ENCODE assay signal across 8 mouse cellular contexts in genomic region chr13:23710374-23711089, GRCm38 (mm10). TPM values are rescaled to one million over a fixed set of nuclear protein-coding genes. Genes with fewer than 3 reads are reported as not detected.
DNase-seq lines count a peak whose midpoint lies in the region; ATAC-seq and TF ChIP-seq lines count a peak whose summit lies in the region.

Hfe (minus strand) TSS chr13:23710854.

- TF ChIP-seq POLR2A in embryonic fibroblast, embryonic 13.5 days (IDR thresholded peaks at IDR 0.05; ENCODE audit: low read depth, low read length) = 0 out of 2 replicates have a peak, but pooled peaks have one; percentile 14

- 0 out of 2 replicates have a peak, but pooled peaks have one; percentile 35 for ATAC-seq in heart, embryonic 14.5 days (ENCODE audit: insufficient number of reproducible peaks, insufficient read depth, low FRiP score, low read depth)
- ATAC-seq in kidney, postnatal 0 days (replicated peaks; ENCODE audit: low FRiP score, low read depth) = peak; percentile 49

- H3K4me1 ChIP-seq in embryonic fibroblast, embryonic 13.5 days (ENCODE audit: control insufficient read depth, insufficient read depth, low read length) = peaks cover 4% of the 10 kb centered on the region; the same call in 1 of the 2 replicates
- H3K4me1 ChIP-seq in heart, embryonic 14.5 days (ENCODE audit: control insufficient read depth in 2 of 2, insufficient read depth in 2 of 2, low read length in 2 of 2) = peaks cover 7 to 15% of the 10 kb centered on the region in 2 experiments
- no peaks in the 10 kb centered on the region for H3K4me1 ChIP-seq in kidney, postnatal 0 days (replicated peaks; ENCODE audit: insufficient read depth, low read length)

- no peaks in the 10 kb centered on the region for H3K9me3 ChIP-seq in heart, embryonic 14.5 days (ENCODE audit: control insufficient read depth, low read length)
- H3K9me3 ChIP-seq in kidney, postnatal 0 days (replicated peaks; ENCODE audit: low read length) = no peaks in the 10 kb centered on the region

- H3K4me3 ChIP-seq in embryonic fibroblast, embryonic 13.5 days (ENCODE audit: insufficient read depth, low read length) = peak within 1 kb of the TSS; percentile 64
- peak within 1 kb of the TSS; percentile 53 to 60 for H3K4me3 ChIP-seq in heart, embryonic 14.5 days (ENCODE audit: control insufficient read depth in 1 of 2, insufficient read depth in 1 of 2, low read depth in 1 of 2, low read length in 2 of 2)
- H3K4me3 ChIP-seq in kidney, postnatal 0 days (replicated peaks; ENCODE audit: low read depth, low read length) = peak within 1 kb of the TSS; percentile 39

- no peaks in the 10 kb centered on the region for H3K27me3 ChIP-seq in heart, embryonic 14.5 days (ENCODE audit: control insufficient read depth, insufficient read depth, low read length)
- H3K27me3 ChIP-seq in kidney, postnatal 0 days (ENCODE audit: insufficient read depth, low read length) = no peaks in the 10 kb centered on the region

- 3% methylated on average over 17 of the region's 17 CpGs for WGBS in heart, embryonic 14.5 days
- WGBS in kidney, postnatal 0 days = 2% methylated on average over 17 of the region's 17 CpGs

- no peak for TF ChIP-seq CTCF in embryonic fibroblast, embryonic 13.5 days (IDR thresholded peaks at IDR 0.05; ENCODE audit: borderline replicate concordance, insufficient read depth, low read length)
- TF ChIP-seq CTCF in kidney, postnatal 0 days (IDR thresholded peaks at IDR 0.05; ENCODE audit: low read depth) = no peak

- peak; percentile 73 to 75 for DNase-seq in B cell, adult 2 months
- peak; percentile 43 for DNase-seq in R1 (ENCODE audit: low read depth, low spot score)
- peak; percentile 68 for DNase-seq in kidney, postnatal 0 days (ENCODE audit: low spot score)
- peak; percentile 65 to 69 for DNase-seq in lung, postnatal 4 days
- peak; percentile 32 for DNase-seq in right cerebral cortex, postnatal 14 days
- DNase-seq in layer of hippocampus, adult 9-10 months (ENCODE audit: low spot score) = no peak

- peak within 1 kb of the TSS; percentile 80 for H3K9ac ChIP-seq in heart, embryonic 14.5 days (ENCODE audit: low read length)
- peak within 1 kb of the TSS; percentile 76 for H3K9ac ChIP-seq in kidney, postnatal 0 days (ENCODE audit: low read depth, low read length)

- peak within 1 kb of the TSS; percentile 79 for H3K4me2 ChIP-seq in heart, embryonic 14.5 days (ENCODE audit: low read length)
- peak within 1 kb of the TSS; percentile 79 for H3K4me2 ChIP-seq in kidney, postnatal 0 days (ENCODE audit: low read length)

- no peaks in the 10 kb centered on the region for H3K36me3 ChIP-seq in heart, embryonic 14.5 days (ENCODE audit: control insufficient read depth, insufficient read depth, low read length)
- H3K36me3 ChIP-seq in kidney, postnatal 0 days (ENCODE audit: insufficient read depth, low read length) = no peaks in the 10 kb centered on the region

- H3K27ac ChIP-seq in embryonic fibroblast, embryonic 13.5 days (ENCODE audit: insufficient read depth, low read length) = no peak within 1 kb of the TSS
- peak within 1 kb of the TSS; percentile 31 to 39 for H3K27ac ChIP-seq in heart, embryonic 14.5 days (replicated peaks in 1 of 2; ENCODE audit: control insufficient read depth in 1 of 2, insufficient read depth in 1 of 2, low read depth in 2 of 2, low read length in 2 of 2)
- H3K27ac ChIP-seq in kidney, postnatal 0 days = peak within 1 kb of the TSS; percentile 69

RNA-seq across cellular contexts. Expression of gene Hfe, which starts in this region (rescaled TPM):
- polyA plus RNA-seq in embryonic fibroblast, embryonic 13.5 days (2011; ENCODE audit: insufficient read length, low read depth, missing spikeins) = 4.6 and 7.9 TPM in 2 replicates
- polyA plus RNA-seq in heart, embryonic 14.5 days (2014; fragmentation: Nextera tagmentation; extraction: Ambion mirVana) = 13.0 and 15.1 TPM in 2 replicates
- polyA plus RNA-seq in kidney, postnatal 0 days (2015; fragmentation: Nextera tagmentation; extraction: Ambion mirVana) = 16.8 and 18.0 TPM in 2 replicates
